Mouse (Mus musculus) neutrophil, adult 65 days (primary cell): ENCODE measurements around the gene Ddx46. TPM values are rescaled to one million over a fixed set of nuclear protein-coding genes. Genes with fewer than 3 reads are reported as not detected.

Experiments used
- total RNA-seq: library from RNA; stranded (reverse); gene quantifications from 2 replicates; pipeline ENCODE4 v1.2.4, GENCODE M21; 2023

Ddx46 gene
- 31.7 and 44.7 TPM in 2 replicates for total RNA-seq

GRCm38 (mm10) chr13:55634639-55635127 lies at the start of gene Ddx46:
TSS of gene Ddx46 (plus strand) at chr13:55635027.

GRCm38 (mm10) chr13:55599566-55600540 lies 35.0 kb upstream of the Ddx46 start, which contains the start of gene B4galt7:
TSS of gene B4galt7 (plus strand) at chr13:55599896.

GRCm38 (mm10) chr13:55622649-55623541 lies 11.9 kb upstream of the Ddx46 start, which contains the start of gene Caml:
TSS of gene Caml (plus strand) at chr13:55623005.

GRCm38 (mm10) chr13:55692535-55693242 lies 57.9 kb downstream of the Ddx46 start, which contains the start of gene B230219D22Rik:
TSS of gene B230219D22Rik (plus strand) at chr13:55693124.

DNA sequence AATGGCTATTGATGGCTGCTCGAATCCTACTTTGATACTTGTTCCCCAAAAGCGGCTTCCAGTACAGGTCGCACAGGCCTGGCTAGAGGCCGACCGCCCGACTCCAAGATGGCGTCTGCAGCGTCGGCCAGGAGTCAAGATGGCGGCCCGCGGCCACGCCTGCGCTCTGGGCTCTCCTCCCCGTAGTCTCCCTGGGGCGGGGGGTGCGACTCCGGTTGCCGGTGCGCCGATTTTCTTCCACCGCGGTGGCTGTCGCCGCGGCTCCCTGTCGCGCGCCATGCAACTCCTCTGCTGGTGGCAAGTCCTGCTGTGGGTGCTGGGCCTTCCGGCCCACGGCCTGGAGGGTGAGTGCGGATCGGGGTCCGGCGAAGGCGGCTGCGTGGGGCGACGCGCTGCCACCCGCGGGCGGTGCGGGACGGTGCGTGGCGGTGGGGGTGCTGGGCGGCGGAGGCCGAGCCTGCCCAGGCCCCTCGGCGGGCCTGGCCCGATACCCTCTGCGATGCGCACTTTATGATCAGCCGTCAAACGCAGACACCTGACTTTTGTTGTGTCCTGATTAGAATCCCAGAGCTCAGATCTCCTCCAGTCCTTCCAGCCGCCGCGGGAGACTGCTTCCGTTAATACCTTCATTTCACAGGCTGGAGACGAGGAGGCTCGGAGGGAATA lies 79.8 kb downstream of the Ddx46 start, which contains the start of gene Txndc15:
Gene Txndc15 (plus strand): TSS at position 150 of the 666 bp plus-strand sequence.

GRCm38 (mm10) chr13:55727120-55727838 lies 92.5 kb downstream of the Ddx46 start, which contains the start of gene Pcbd2:
TSS of gene Pcbd2 (plus strand) at chr13:55727368.

Other genes with a start within 250 kb of the Ddx46 start
- gene Slc34a1, start 236.8 kb upstream of the Ddx46 start, total RNA-seq: 0.23 and 0.25 TPM in 2 replicates
- gene Pfn3, start 219.8 kb upstream of the Ddx46 start, total RNA-seq: not detected in 2 replicates
- 1.7 and 3.7 TPM in 2 replicates for gene F12, start 208.2 kb upstream of the Ddx46 start, total RNA-seq
- gene Grk6, start 190.0 kb upstream of the Ddx46 start, total RNA-seq: 194 and 225 TPM in 2 replicates
- gene Prr7, start 170.8 kb upstream of the Ddx46 start, total RNA-seq: 10.5 and 13.7 TPM in 2 replicates
- 0.43 and 0.66 TPM in 2 replicates for gene Dbn1, start 146.9 kb upstream of the Ddx46 start, total RNA-seq
- 146 and 160 TPM in 2 replicates for gene Pdlim7, start 121.4 kb upstream of the Ddx46 start, total RNA-seq
- gene Dok3, start 105.7 kb upstream of the Ddx46 start, total RNA-seq: 348 and 397 TPM in 2 replicates
- 32.7 and 44.4 TPM in 2 replicates for gene Ddx41, start 98.4 kb upstream of the Ddx46 start, total RNA-seq
- 81.4 and 127 TPM in 2 replicates for gene Fam193b, start 63.9 kb upstream of the Ddx46 start, total RNA-seq
- 58.1 and 75.4 TPM in 2 replicates for gene Tmed9, start 61.3 kb upstream of the Ddx46 start, total RNA-seq
- 12.2 and 16.8 TPM in 2 replicates for gene B4galt7, start 35.1 kb upstream of the Ddx46 start, total RNA-seq
- 9.2 and 9.3 TPM in 2 replicates for gene Caml, start 12.0 kb upstream of the Ddx46 start, total RNA-seq
- 21.5 and 27.9 TPM in 2 replicates for gene B230219D22Rik, start 58.1 kb downstream of the Ddx46 start, total RNA-seq
- gene Txndc15, start 79.6 kb downstream of the Ddx46 start, total RNA-seq: 12.4 and 15.4 TPM in 2 replicates
- 14.3 and 26.3 TPM in 2 replicates for gene Pcbd2, start 92.3 kb downstream of the Ddx46 start, total RNA-seq
- gene Catsper3, start 149.5 kb downstream of the Ddx46 start, total RNA-seq: not detected in 2 replicates
- not detected in 2 replicates for gene Pitx1, start 201.2 kb downstream of the Ddx46 start, total RNA-seq